Mouse (Mus musculus) embryonic fibroblast, embryonic 13.5 days (primary cell): ENCODE measurements at regions not wholly inside any gene's neighbourhood (a gene's known extent, or its start where the extent isn't known, plus 50 kb on each side); places are given as distances from the start of the nearest gene placed in this dataset.

Experiments
- CTCF ChIP-seq: IDR thresholded peaks from 2 replicates; pipeline ENCODE4 v1.5.1; 2011; ENCODE audit warnings: mild to moderate bottlenecking, control low read depth, low read length, moderate library complexity, borderline replicate concordance; ENCODE audit not compliant: insufficient read depth
- POLR2A ChIP-seq: IDR thresholded peaks from 2 replicates; pipeline ENCODE4 v1.6.1; 2011; ENCODE audit warnings: low read depth, mild to moderate bottlenecking, control low read depth, low read length, moderate library complexity

GRCm38 (mm10) chr14:24770015-24770977 is 283.4 kb downstream of the Rps24 start:
- no peak for TF ChIP-seq CTCF
- no peak for TF ChIP-seq POLR2A
